Mouse (Mus musculus): Measurements from ENCODE around the gene Samd1. TPM values are rescaled to one million over a fixed set of nuclear protein-coding genes. Genes with fewer than 3 reads are reported as not detected.
"Not testable (repeated sequence)": the region's sequence is repeated elsewhere in the genome, so short reads cannot be mapped to it uniquely, and the experiment has no call there.

Samd1 gene
- polyA plus RNA-seq, 1 experiment from 2014 or later = 17.0 TPM

DNA sequence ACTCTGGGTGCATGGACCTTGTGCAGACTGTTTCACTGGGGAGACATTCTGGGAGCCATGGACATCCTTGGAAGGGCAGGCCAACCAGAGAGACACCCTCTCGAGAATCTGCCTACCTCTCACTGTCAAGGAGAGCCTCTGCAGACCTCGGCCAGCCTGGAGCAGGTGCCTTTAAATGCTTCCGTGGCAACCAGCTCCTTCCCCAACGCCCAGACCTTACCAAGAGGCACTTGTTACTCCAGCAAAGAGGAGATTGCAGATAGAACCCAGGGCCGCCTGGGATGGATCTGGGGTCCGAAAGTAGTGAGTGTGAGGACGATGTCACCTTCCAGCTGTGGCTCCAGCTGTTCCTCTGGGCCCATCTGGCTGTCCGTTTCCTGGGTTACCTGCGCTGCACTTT lies 19.3 kb upstream of the Samd1 start:
- Histone ChIP-seq H3K9ac (ENCODE audit: low read depth, low read length) (no peak overlapping the region), H3K9me3 (ENCODE audit: control insufficient read depth, low read length) (no peaks in the 10 kb centered on the region), H3K27ac (ENCODE audit: low read depth, low read length) (no peak overlapping the region), H3K27me3 (ENCODE audit: control insufficient read depth, insufficient read depth, low read length) (no peaks in the 10 kb centered on the region), H3K4me1 (replicated peaks; ENCODE audit: control insufficient read depth, insufficient read depth, low read length) (peaks cover 4% of the 10 kb centered on the region; the same call in 1 of the 2 replicates), H3K36me3 (ENCODE audit: control insufficient read depth, insufficient read depth, low read length) (0 out of 2 replicates have a peak, but pooled peaks cover 3% of the 10 kb centered on the region), H3K4me2 (replicated peaks; ENCODE audit: low read depth, low read length) (no peak overlapping the region), H3K4me3 (ENCODE audit: low read depth, low read length) (no peak overlapping the region)
- ATAC-seq (ENCODE audit: low FRiP score) (no peak), DNase-seq (ENCODE audit: low spot score) (no peak)
- whole genome bisulfite sequencing = 77% methylated on average over 9 of the region's 9 CpGs

DNA sequence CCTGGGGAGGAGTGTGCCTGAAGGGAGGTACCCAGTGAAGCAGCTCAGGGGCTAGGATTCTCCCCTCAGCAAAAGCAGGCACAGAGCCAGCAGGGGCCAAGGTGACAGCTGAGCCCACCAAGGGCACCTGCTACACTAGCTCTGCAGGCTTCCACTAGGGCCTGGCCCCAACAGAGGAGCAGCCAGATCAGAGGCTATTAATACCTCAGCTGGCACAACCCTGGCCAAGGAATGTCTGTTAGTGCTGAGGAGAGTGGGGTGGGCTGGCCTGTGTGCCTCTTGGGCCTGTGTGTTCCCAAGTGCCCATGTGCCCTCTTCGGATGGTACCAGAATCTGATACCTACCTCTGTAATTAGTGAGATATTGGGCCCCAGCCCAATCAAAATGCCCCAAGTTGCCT lies 17.2 kb upstream of the Samd1 start:
- H3K36me3 ChIP-seq (ENCODE audit: control insufficient read depth, insufficient read depth, low read length) = 0 out of 2 replicates have a peak, but pooled peaks cover 6% of the 10 kb centered on the region
- no peak overlapping the region for H3K4me2 ChIP-seq (replicated peaks; ENCODE audit: low read depth, low read length)
- no peak overlapping the region for H3K4me3 ChIP-seq (ENCODE audit: low read depth, low read length)
- H3K27ac ChIP-seq (ENCODE audit: low read depth, low read length) = no peak overlapping the region
- no peaks in the 10 kb centered on the region for H3K4me1 ChIP-seq (replicated peaks; ENCODE audit: control insufficient read depth, insufficient read depth, low read length)
- no peaks in the 10 kb centered on the region for H3K9me3 ChIP-seq (ENCODE audit: control insufficient read depth, low read length)
- no peak overlapping the region for H3K9ac ChIP-seq (ENCODE audit: low read depth, low read length)
- no peaks in the 10 kb centered on the region for H3K27me3 ChIP-seq (ENCODE audit: control insufficient read depth, insufficient read depth, low read length)
- WGBS = 90% methylated on average over 1 of the region's 1 CpGs
- DNase-seq (ENCODE audit: low spot score) (no peak), ATAC-seq (ENCODE audit: low FRiP score) (no peak)

DNA sequence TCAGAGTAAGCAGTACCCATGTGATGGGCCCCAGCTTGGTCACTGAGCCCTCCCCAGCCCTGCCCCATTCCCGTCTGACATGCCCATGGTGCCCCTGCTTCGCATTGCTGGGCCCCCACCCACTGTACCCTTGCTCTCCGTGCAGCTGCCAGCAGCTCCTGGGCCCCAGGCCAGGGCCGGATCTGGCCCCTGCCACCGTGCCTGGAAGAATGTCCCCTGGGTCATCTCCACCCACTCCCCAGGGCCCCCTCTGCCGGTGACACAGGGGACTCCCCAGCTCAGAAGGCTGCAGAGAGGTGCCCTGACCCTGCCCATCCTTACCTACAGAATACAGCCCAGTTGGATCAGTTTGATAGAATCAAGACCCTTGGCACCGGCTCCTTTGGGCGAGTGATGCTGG lies 16.6 kb upstream of the Samd1 start:
- DNase-seq (ENCODE audit: low spot score) (no peak), ATAC-seq (ENCODE audit: low FRiP score) (no peak)
- Histone ChIP-seq H3K4me2 (replicated peaks; ENCODE audit: low read depth, low read length) (no peak overlapping the region), H3K9me3 (ENCODE audit: control insufficient read depth, low read length) (no peaks in the 10 kb centered on the region), H3K36me3 (ENCODE audit: control insufficient read depth, insufficient read depth, low read length) (0 out of 2 replicates have a peak, but pooled peaks cover 9% of the 10 kb centered on the region), H3K4me3 (ENCODE audit: low read depth, low read length) (no peak overlapping the region), H3K27ac (ENCODE audit: low read depth, low read length) (no peak overlapping the region), H3K9ac (ENCODE audit: low read depth, low read length) (no peak overlapping the region), H3K4me1 (replicated peaks; ENCODE audit: control insufficient read depth, insufficient read depth, low read length) (no peaks in the 10 kb centered on the region), H3K27me3 (ENCODE audit: control insufficient read depth, insufficient read depth, low read length) (no peaks in the 10 kb centered on the region)
- WGBS = 87% methylated on average over 8 of the region's 8 CpGs

DNA sequence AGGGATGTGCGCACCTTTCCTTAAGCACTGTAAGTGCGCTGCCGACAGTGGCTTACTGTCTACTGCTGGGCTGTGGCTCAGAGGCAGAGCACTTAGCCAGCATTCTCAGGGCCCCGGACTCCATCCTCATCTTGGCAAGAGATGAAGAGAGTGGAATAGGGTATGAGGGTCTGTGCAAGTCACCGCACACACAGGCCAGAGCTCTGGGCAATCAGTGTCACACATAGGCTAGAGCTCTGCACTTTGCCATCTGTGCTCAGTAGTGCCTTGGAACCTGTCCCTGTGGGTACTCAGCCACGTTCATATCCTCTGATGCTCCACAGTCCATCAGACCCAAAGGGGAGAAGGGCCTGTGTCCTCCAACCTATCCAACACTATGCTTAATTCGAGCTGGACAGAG lies 15.9 kb upstream of the Samd1 start:
- ATAC-seq (ENCODE audit: low FRiP score) = no peak
- Histone ChIP-seq H3K4me3 (ENCODE audit: low read depth, low read length) (no peak overlapping the region), H3K4me1 (replicated peaks; ENCODE audit: control insufficient read depth, insufficient read depth, low read length) (no peaks in the 10 kb centered on the region), H3K36me3 (ENCODE audit: control insufficient read depth, insufficient read depth, low read length) (0 out of 2 replicates have a peak, but pooled peaks cover 9% of the 10 kb centered on the region), H3K4me2 (replicated peaks; ENCODE audit: low read depth, low read length) (no peak overlapping the region), H3K9ac (ENCODE audit: low read depth, low read length) (no peak overlapping the region), H3K27me3 (ENCODE audit: control insufficient read depth, insufficient read depth, low read length) (no peaks in the 10 kb centered on the region), H3K27ac (ENCODE audit: low read depth, low read length) (no peak overlapping the region), H3K9me3 (ENCODE audit: control insufficient read depth, low read length) (no peaks in the 10 kb centered on the region)
- DNase-seq (ENCODE audit: low spot score) = no peak
- WGBS = 95% methylated on average over 7 of the region's 7 CpGs

DNA sequence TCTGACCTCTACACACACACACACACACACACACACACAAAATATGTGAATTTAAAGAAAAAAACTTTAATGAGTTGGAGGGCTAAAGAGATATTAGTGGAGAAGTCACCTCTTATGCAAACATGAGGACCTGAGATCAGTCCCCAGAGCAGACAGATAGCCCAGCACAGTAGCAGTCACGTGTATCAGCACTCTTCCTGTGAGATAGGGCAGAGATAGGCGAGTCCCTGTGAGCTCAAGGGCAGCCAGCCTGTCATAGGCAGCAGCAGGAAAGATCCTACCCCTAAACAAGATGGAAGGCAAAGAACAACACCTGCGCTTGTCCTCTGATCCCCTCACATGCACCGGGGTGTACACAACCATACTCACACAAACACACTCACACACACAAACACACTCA lies 15.0 kb upstream of the Samd1 start:
- Histone ChIP-seq H3K27ac (ENCODE audit: low read depth, low read length) (no peak overlapping the region), H3K27me3 (ENCODE audit: control insufficient read depth, insufficient read depth, low read length) (no peaks in the 10 kb centered on the region), H3K4me3 (ENCODE audit: low read depth, low read length) (no peak overlapping the region), H3K9me3 (ENCODE audit: control insufficient read depth, low read length) (no peaks in the 10 kb centered on the region), H3K36me3 (ENCODE audit: control insufficient read depth, insufficient read depth, low read length) (peaks cover 14% of the 10 kb centered on the region), H3K4me1 (replicated peaks; ENCODE audit: control insufficient read depth, insufficient read depth, low read length) (no peaks in the 10 kb centered on the region), H3K9ac (ENCODE audit: low read depth, low read length) (no peak overlapping the region), H3K4me2 (replicated peaks; ENCODE audit: low read depth, low read length) (no peak overlapping the region)
- ATAC-seq (ENCODE audit: low FRiP score) = no peak
- DNase-seq (ENCODE audit: low spot score) = no peak
- 92% methylated on average over 4 of the region's 4 CpGs for WGBS

DNA sequence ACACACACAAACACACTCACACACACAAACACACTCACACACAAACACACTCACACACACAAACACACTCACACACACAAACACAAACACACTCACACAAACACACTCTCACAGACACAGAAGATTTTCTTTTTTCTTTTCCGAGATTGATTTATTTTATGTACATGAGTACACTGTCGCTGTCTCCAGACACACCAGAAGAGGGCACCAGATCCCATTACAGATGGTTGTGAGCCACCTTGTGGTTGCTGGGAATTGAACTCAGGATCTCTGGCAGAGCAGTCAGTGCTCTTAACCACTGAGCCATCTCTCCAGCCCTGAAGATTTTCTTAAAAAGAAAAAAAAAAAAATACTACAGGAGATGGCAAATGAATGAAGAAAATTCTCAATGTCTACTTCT lies 14.2 kb upstream of the Samd1 start:
- H3K4me2 ChIP-seq (replicated peaks; ENCODE audit: low read depth, low read length); H3K4me3 ChIP-seq (ENCODE audit: low read depth, low read length); ATAC-seq (ENCODE audit: low FRiP score); H3K27me3 ChIP-seq (ENCODE audit: control insufficient read depth, insufficient read depth, low read length); H3K4me1 ChIP-seq (replicated peaks; ENCODE audit: control insufficient read depth, insufficient read depth, low read length); DNase-seq (ENCODE audit: low spot score); H3K27ac ChIP-seq (ENCODE audit: low read depth, low read length); H3K9ac ChIP-seq (ENCODE audit: low read depth, low read length); H3K9me3 ChIP-seq (ENCODE audit: control insufficient read depth, low read length): not testable (repeated sequence)
- WGBS = 90% methylated on average over 2 of the region's 2 CpGs
- peaks cover 16% of the 10 kb centered on the region for H3K36me3 ChIP-seq (ENCODE audit: control insufficient read depth, insufficient read depth, low read length)

DNA sequence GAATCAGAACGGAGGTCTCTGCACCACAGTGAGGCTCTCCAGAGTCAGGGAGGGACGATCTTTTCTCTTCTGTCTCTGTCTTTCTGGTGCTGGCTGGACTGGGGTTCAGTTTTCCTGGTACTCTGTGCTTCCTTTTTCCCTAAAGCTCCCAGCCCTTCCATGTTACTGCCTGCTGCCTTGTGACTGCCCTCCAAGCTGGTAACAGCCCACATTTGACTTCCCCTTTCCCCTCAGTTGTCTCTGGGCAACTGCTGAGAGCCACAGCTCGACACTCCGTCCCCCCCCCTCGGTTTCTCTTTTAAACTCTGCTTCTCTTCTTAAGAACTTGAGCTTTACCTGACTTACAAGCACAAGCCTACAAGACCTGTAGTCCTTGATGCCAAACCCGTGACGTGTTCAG lies 8.2 kb upstream of the Samd1 start:
- whole genome bisulfite sequencing = 84% methylated on average over 7 of the region's 7 CpGs
- ATAC-seq (ENCODE audit: low FRiP score) (no peak), DNase-seq (ENCODE audit: low spot score) (no peak)

DNA sequence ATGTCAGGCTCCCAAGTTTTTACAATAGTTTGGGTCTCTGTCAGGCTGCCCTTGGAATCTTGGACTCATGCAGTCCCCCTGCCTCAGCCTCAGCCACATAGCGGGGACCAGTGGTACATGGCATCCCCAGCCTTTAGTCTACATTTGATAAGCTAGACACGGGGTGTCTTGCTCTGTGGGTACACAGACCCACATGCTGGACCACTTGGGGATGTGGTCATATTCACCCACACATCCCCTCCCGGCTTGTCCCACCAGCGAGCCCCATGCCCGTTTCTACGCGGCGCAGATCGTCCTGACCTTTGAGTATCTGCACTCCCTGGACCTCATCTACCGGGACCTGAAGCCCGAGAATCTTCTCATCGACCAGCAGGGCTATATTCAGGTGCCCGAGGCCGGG lies 7.3 kb upstream of the Samd1 start:
- Histone ChIP-seq H3K27me3 (ENCODE audit: control insufficient read depth, insufficient read depth, low read length) (no peaks in the 10 kb centered on the region), H3K4me2 (replicated peaks; ENCODE audit: low read depth, low read length) (no peak overlapping the region), H3K27ac (ENCODE audit: low read depth, low read length) (no peak overlapping the region), H3K4me1 (replicated peaks; ENCODE audit: control insufficient read depth, insufficient read depth, low read length) (no peaks in the 10 kb centered on the region), H3K9ac (ENCODE audit: low read depth, low read length) (no peak overlapping the region), H3K4me3 (ENCODE audit: low read depth, low read length) (no peak overlapping the region), H3K9me3 (ENCODE audit: control insufficient read depth, low read length) (no peaks in the 10 kb centered on the region), H3K36me3 (ENCODE audit: control insufficient read depth, insufficient read depth, low read length) (peaks cover 17% of the 10 kb centered on the region)
- 95% methylated on average over 14 of the region's 14 CpGs for WGBS
- DNase-seq (ENCODE audit: low spot score) (no peak), ATAC-seq (ENCODE audit: low FRiP score) (no peak)

More for the DNA sequence above, 8.2 kb upstream of the Samd1 start:
- Histone ChIP-seq H3K4me2 (replicated peaks; ENCODE audit: low read depth, low read length) (no peak overlapping the region), H3K4me3 (ENCODE audit: low read depth, low read length) (no peak overlapping the region), H3K27ac (ENCODE audit: low read depth, low read length) (no peak overlapping the region), H3K9me3 (ENCODE audit: control insufficient read depth, low read length) (no peaks in the 10 kb centered on the region), H3K36me3 (ENCODE audit: control insufficient read depth, insufficient read depth, low read length) (peaks cover 17% of the 10 kb centered on the region), H3K27me3 (ENCODE audit: control insufficient read depth, insufficient read depth, low read length) (no peaks in the 10 kb centered on the region), H3K9ac (ENCODE audit: low read depth, low read length) (no peak overlapping the region), H3K4me1 (replicated peaks; ENCODE audit: control insufficient read depth, insufficient read depth, low read length) (no peaks in the 10 kb centered on the region)

DNA sequence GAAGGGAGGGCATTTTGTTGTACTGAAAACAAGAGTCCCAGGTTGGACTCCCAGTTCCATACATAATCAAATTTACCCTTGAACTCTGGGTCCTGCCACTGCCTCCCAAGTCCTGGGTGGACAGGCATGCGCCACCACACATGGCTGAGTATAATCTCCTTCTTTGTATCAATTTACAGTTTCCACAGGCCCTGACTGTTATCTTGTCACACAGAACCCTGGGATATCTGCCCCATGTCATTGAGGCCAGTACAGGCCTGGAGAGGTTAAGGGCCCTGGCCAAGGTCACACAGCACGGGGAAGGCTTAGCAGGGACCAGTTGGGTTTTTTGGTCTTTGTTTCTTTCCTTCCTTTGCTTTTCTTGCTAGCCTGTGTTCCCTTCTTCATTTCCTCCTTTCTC lies 5.0 kb upstream of the Samd1 start:
- H3K4me1 ChIP-seq (replicated peaks; ENCODE audit: control insufficient read depth, insufficient read depth, low read length) = no peaks in the 10 kb centered on the region
- no peaks in the 10 kb centered on the region for H3K27me3 ChIP-seq (ENCODE audit: control insufficient read depth, insufficient read depth, low read length)
- WGBS = 77% methylated on average over 2 of the region's 2 CpGs
- H3K9me3 ChIP-seq (ENCODE audit: control insufficient read depth, low read length) = no peaks in the 10 kb centered on the region
- H3K27ac ChIP-seq (ENCODE audit: low read depth, low read length) = no peak overlapping the region
- ATAC-seq (ENCODE audit: low FRiP score) = no peak
- H3K4me2 ChIP-seq (replicated peaks; ENCODE audit: low read depth, low read length) = no peak overlapping the region
- no peak overlapping the region for H3K9ac ChIP-seq (ENCODE audit: low read depth, low read length)
- DNase-seq (ENCODE audit: low spot score) = no peak
- 0 out of 2 replicates have a peak, but pooled peaks cover 9% of the 10 kb centered on the region for H3K36me3 ChIP-seq (ENCODE audit: control insufficient read depth, insufficient read depth, low read length)
- no peak overlapping the region for H3K4me3 ChIP-seq (ENCODE audit: low read depth, low read length)
